Mouse (Mus musculus): ENCODE data around the gene Rapgef1. TPM values are rescaled to one million over a fixed set of nuclear protein-coding genes. Genes with fewer than 3 reads are reported as not detected.
"Not testable (repeated sequence)": the region's sequence is repeated elsewhere in the genome, so short reads cannot be mapped to it uniquely, and the experiment has no call there.

Gene Rapgef1
- total RNA-seq, 2 experiments from 2014 or later = 118 to 128 TPM

DNA sequence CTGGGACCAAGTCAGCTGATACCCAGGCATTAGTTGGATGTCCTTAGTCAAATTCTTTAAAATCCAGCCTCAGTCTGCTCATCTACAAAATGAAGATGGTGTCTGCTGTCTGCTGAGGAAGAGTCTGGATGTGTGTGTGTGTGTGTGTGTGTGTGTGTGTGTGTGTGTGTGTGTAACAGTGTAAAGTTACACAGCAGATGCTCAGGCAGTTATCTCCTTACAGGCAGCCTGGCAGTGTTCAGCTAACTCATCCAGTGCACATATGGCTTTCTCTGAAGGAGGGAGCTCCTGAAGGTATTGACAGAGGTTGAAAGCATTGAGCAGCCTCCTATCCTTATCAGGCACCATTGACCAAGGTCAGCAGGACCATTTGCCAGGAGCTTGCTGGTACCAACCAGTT, 81.4 kb downstream of the Rapgef1 start:
- DNase-seq (ENCODE audit: low spot score in 2 of 2) = no peak

- no peak for DNase-seq (ENCODE audit: low spot score in 2 of 2)
Measured at GRCm38 (mm10) chr2:29701393-29701792, 81.9 kb downstream of the Rapgef1 start.

- DNase-seq (ENCODE audit: low spot score in 2 of 2) = no peak
Measured at GRCm38 (mm10) chr2:29702189-29702588, 82.7 kb downstream of the Rapgef1 start.

GRCm38 (mm10) chr2:29703104-29704081, 83.9 kb downstream of the Rapgef1 start:
- no peak for DNase-seq (ENCODE audit: low spot score in 2 of 2)

DNA sequence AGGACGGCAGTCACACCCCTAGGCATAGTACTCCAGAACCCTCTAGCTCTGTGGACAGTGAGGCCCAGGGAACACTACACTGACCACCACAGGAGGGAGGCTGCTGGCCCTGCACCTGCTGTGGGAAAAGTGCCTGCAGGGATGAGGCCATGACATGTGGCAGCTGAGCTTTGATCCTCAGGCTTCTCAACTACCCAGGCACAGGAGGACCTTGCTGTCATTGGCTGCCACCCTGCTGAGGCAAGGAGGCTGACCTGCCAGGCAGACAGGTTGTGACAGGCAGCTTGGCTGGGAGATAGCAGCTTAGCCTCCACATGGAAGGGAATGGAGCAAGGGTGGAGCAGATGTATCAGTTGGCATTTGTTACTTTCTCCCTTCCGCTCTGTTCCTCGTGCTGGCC, 86.0 kb downstream of the Rapgef1 start:
- DNase-seq (ENCODE audit: low spot score in 2 of 2) = no peak

DNA sequence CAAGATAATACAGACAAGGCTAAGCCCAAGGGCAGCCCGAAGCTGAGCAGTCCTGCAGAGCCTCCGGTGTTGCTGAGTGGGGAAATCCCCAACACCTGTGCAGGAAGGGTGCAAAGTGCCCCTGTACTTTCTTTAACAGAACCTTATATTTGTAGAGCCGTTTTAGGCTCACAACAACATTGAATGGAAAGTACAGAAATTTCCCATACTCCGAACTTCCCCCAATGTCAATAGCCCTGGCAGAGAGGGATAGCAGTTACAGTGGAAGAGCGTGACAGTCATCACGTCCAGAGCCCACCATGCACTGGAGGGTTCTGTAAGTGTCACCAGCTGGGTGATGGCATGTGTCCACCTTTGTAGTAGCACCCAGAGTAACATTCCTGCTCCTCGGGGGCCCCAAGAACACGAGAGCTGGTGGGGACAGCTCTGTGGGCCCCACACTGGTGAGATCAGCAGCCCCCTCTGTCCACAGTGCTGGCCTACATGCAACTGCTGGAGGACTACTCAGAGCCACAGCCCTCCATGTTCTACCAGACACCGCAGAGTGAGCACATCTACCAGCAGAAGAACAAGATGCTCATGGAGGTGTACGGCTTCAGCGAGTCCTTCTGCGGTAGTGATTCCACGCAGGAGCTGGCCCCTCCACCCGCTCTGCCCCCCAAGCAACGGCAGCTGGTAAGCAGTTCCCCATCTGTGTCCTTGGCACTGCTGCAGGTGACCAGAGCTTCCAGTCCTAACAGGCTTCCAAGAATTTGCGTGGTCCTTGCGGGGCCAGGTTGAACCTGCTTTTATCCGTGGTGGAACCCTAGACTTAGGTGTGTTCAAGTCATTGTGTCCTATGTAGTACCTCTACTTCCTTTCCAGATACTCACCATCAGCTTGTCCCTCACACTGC, 87.5 kb downstream of the Rapgef1 start:
- no peak for DNase-seq (ENCODE audit: low spot score in 2 of 2)

DNA sequence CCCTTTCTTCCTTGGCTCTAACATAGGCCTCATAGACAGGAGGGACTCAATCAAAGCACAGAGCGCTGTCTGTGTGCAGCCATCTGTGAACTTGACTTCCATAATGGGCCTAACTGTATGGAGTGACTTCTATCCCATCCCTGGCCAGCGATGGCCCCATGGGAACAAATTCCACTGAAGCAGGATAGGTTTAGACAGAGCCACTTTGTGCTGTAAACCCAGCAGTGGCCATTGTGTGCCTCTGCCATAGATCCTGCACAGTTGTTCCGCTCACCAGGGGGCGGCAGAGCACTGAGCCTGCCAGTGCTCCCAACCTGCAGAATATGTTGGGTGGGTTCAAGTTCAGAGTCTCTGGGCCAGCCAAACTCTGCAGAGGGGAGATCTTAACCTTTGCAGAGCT, 88.2 kb downstream of the Rapgef1 start:
- DNase-seq (ENCODE audit: low spot score in 2 of 2) = peak; percentile 23 to 24

DNA sequence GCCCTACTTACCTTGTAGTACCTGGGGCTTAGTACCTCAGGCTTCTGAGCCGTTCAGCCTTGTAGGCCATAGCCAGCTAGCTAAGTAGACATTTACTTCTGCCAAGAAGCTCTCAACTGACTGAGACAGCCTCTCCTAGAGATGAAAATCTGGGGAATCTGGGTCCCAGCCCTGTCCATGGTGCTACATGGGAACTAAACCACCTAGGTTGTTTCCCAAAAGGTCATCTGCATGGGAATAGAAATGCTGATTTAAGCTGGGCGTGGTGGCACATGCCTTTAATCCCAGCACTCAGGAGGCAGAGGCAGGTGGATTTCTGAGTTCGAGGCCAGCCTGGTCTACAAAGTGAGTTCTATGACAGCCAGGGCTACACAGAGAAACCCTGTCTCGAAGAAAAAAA, 88.7 kb downstream of the Rapgef1 start:
- not testable (repeated sequence) for DNase-seq (ENCODE audit: low spot score in 2 of 2)

- DNase-seq (ENCODE audit: low spot score in 2 of 2) = no peak
Measured at GRCm38 (mm10) chr2:29711038-29711437, 91.5 kb downstream of the Rapgef1 start.

DNA sequence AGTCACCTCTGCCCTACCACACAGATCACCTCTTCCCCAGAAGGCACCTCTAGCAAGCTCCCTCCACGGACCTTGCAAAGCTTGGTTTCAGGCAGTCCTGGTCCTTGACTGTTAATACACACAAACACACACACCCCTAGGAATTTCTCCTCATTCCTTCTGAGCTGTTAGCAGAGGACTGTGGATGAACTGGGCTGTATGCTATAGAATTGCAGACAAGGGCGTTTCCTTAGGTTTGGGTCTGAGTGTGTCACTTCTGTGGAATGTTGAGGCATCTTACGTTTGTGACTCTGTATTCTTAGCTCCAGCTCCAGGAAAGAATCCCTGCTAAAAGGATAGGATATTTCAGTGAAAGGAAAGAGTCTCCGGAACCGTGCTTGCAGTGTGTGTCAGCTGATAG, 92.4 kb downstream of the Rapgef1 start:
- no peak for DNase-seq (ENCODE audit: low spot score in 2 of 2)

- DNase-seq (ENCODE audit: low spot score in 2 of 2) = no peak
Measured at GRCm38 (mm10) chr2:29713501-29713900, 94.0 kb downstream of the Rapgef1 start.

- DNase-seq (ENCODE audit: low spot score in 2 of 2) = no peak
Measured at GRCm38 (mm10) chr2:29714127-29714526, 94.6 kb downstream of the Rapgef1 start.

- DNase-seq (ENCODE audit: low spot score in 2 of 2) = no peak
Measured at GRCm38 (mm10) chr2:29716143-29716542, 96.6 kb downstream of the Rapgef1 start.

GRCm38 (mm10) chr2:29716691-29717090, 97.2 kb downstream of the Rapgef1 start:
- DNase-seq (ENCODE audit: low spot score in 2 of 2) = no peak

GRCm38 (mm10) chr2:29718581-29718980, 99.1 kb downstream of the Rapgef1 start:
- DNase-seq (ENCODE audit: low spot score in 2 of 2) = no peak

- no peak for DNase-seq (ENCODE audit: low spot score in 2 of 2)
Measured at GRCm38 (mm10) chr2:29723132-29723531, 103.6 kb downstream of the Rapgef1 start.

- DNase-seq (ENCODE audit: low spot score in 2 of 2) = no peak
Measured at GRCm38 (mm10) chr2:29724664-29725365, 105.3 kb downstream of the Rapgef1 start.

GRCm38 (mm10) chr2:29729500-29729899, 110.0 kb downstream of the Rapgef1 start:
- no peak for DNase-seq (ENCODE audit: low spot score in 2 of 2)

- DNase-seq (ENCODE audit: low spot score in 2 of 2) = no peak
Measured at GRCm38 (mm10) chr2:29731545-29731944, 112.0 kb downstream of the Rapgef1 start.

DNA sequence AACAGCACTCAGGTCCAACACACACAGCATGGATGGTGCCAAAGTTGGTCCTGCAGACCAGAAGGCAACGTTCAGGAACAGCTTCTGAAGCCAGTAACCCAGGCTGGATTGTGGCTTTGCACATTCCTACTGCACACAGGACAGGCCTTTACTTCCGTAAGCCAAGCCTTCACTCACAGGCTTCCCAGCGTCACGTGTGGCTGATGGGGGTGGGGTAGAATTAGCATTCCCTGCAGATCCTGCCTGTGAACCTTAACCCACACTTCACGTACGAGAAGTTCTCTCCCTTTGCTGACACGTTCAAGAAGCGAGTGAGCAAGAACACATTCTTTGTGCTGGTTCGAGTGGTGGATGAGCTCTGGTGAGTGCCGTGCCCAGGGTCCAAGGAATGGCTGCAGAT, 113.0 kb downstream of the Rapgef1 start:
- DNase-seq (ENCODE audit: low spot score in 2 of 2) = no peak

DNA sequence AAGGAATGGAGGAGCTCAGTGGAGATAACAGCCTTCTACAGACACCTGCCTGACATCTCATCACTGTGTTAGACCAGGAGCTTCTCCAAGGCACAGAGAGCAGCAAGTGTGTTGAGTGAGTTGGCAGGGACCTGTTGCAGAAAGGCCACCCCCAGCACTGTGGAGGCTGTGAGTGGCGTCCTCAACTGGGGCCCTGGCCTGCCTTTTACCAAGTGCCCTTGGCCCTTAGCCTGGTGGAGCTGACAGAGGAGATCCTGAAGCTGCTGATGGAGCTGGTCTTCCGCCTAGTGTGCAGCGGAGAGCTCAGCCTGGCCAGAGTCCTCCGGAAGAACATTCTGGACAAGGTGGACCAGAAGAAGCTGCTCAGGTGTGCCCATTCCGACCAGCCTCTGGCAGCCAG, 113.8 kb downstream of the Rapgef1 start:
- no peak for DNase-seq (ENCODE audit: low spot score in 2 of 2)

All from layer of hippocampus, postnatal 14 days (tissue).